In genomic region chr10:87447754-87448095, GRCm38 (mm10) we compare ENCODE assay signal across 9 mouse cellular contexts. TPM values are rescaled to one million over a fixed set of nuclear protein-coding genes. Genes with fewer than 3 reads are reported as not detected.
A peak's percentile ranks its signal among the peaks of the same experiment; 100 is the strongest.
DNase-seq lines count a peak whose midpoint lies in the region; ATAC-seq and TF ChIP-seq lines count a peak whose summit lies in the region.
"Had no signal": no experiment of that assay in that cellular context is flagged by ENCODE, and none has a peak within 500 bp of the region (broad histone marks: within the 10 kb centered on the region; RNA-seq: fewer than 3 reads in every experiment).

No protein-coding gene starts in this region.

- H3K36me3 ChIP-seq in E14TG2a.4 (ENCODE audit: insufficient read depth, low read length) = no peaks in the 10 kb centered on the region
- H3K36me3 ChIP-seq in lung, postnatal 0 days (ENCODE audit: insufficient read depth, low read length) = no peaks in the 10 kb centered on the region

- peak overlapping the region; percentile 51 for H3K4me3 ChIP-seq in E14TG2a.4 (replicated peaks; ENCODE audit: low read length)
- no peak overlapping the region for H3K4me3 ChIP-seq in lung, postnatal 0 days (ENCODE audit: low read depth, low read length)

- 5% methylated on average over 9 of the region's 9 CpGs for WGBS in lung, postnatal 0 days

- no peak overlapping the region for H3K4me2 ChIP-seq in lung, postnatal 0 days (replicated peaks; ENCODE audit: low read depth, low read length)

- no peak for TF ChIP-seq POLR2A in brain, embryonic 14.5 days (IDR thresholded peaks at IDR 0.05; ENCODE audit: borderline replicate concordance, extremely low read depth, insufficient read depth, insufficient read length, poor library complexity, severe bottlenecking)

- H3K4me1 ChIP-seq in E14TG2a.4 (replicated peaks; ENCODE audit: low read depth, low read length) = peaks cover 31% of the 10 kb centered on the region
- H3K4me1 ChIP-seq in lung, postnatal 0 days (ENCODE audit: insufficient read depth, low read depth, low read length) = no peaks in the 10 kb centered on the region

- H3K27ac ChIP-seq in lung, postnatal 0 days (ENCODE audit: low read length) = no peak overlapping the region

- ATAC-seq in lung, postnatal 0 days = no peak

- intact Hi-C loops in left cerebral cortex, postnatal 14 days (cut with DNase I) = loop anchor here (1.0 kb wide), 1 partner anchor 46 kb away; the partner anchor contains the start of gene Ascl1

- no peak for TF ChIP-seq CTCF in E14TG2a.4 (conservative IDR thresholded peaks at IDR 0.05; ENCODE audit: low read length)
- no peak for TF ChIP-seq CTCF in brain, embryonic 14.5 days (IDR thresholded peaks at IDR 0.05; ENCODE audit: borderline replicate concordance, extremely low read depth, insufficient read depth, insufficient read length)
- TF ChIP-seq CTCF in lung, postnatal 0 days (IDR thresholded peaks at IDR 0.05) = no peak

- H3K9ac ChIP-seq in lung, postnatal 0 days (replicated peaks; ENCODE audit: low read depth) = no peak overlapping the region

- H3K27me3 ChIP-seq in E14TG2a.4 (ENCODE audit: insufficient read depth, low read length) = no peaks in the 10 kb centered on the region
- H3K27me3 ChIP-seq in lung, postnatal 0 days (replicated peaks; ENCODE audit: insufficient read depth, low read length) = no peaks in the 10 kb centered on the region

- H3K9me3 ChIP-seq in E14TG2a.4 (ENCODE audit: low read length) = no peaks in the 10 kb centered on the region
- no peaks in the 10 kb centered on the region for H3K9me3 ChIP-seq in lung, postnatal 0 days (ENCODE audit: low read length)

- TF ChIP-seq EP300 in lung, postnatal 0 days (IDR thresholded peaks at IDR 0.05) = no peak

- peak; percentile 98 for DNase-seq in brain, embryonic 14.5 days (ENCODE audit: low read depth)
- peak; percentile 25 to 59 for DNase-seq in frontal cortex, postnatal 14 days (ENCODE audit: low spot score in 2 of 2)
- peak; percentile 47 to 49 for DNase-seq in left cerebral cortex, postnatal 14 days (ENCODE audit: low spot score in 2 of 2)
- peak; percentile 43 for DNase-seq in right cerebral cortex, adult 18-20 months
- no peak for DNase-seq in adrenal gland, adult 8-10 months
- no peak for DNase-seq in ovary, postnatal 10 days (ENCODE audit: low spot score)
- DNase-seq in lung, postnatal 0 days (ENCODE audit: low spot score) = no peak

RNA-seq across cellular contexts. Expression of gene Ascl1, which starts 45.7 kb away (rescaled TPM):
- polyA plus RNA-seq in brain, embryonic 14.5 days (2012; rRNA removed) = 46.5 and 48.3 TPM in 2 replicates
- total RNA-seq in left cerebral cortex, postnatal 14 days (2021) = 1 to 10 TPM; 4.3 to 7.8 TPM
- 1 to 10 TPM; 1.1 to 2.8 (median 2.0) TPM for total RNA-seq in adrenal gland, adult 8-10 months (2022)
- polyA plus RNA-seq in lung, postnatal 0 days (2015; fragmentation: Nextera tagmentation; extraction: Ambion mirVana) = 0.44 and 0.52 TPM in 2 replicates
- polyA plus RNA-seq: liver, embryonic 16.5 days had no signal

Comparison
In these comparisons a context has a peak if more than half of its experiments do, and no peak if none do; other contexts are left out.
1. DNase-seq: peak in brain, embryonic 14.5 days (single experiment), frontal cortex, postnatal 14 days (2 of 2), left cerebral cortex, postnatal 14 days (2 of 2) and right cerebral cortex, adult 18-20 months (single experiment); none in adrenal gland, adult 8-10 months (single experiment), ovary, postnatal 10 days (single experiment) and lung, postnatal 0 days (single experiment).